ENCODE assay signal across 26 mouse cellular contexts in genomic region chr2:65722219-65722800, GRCm38 (mm10).
DNase-seq lines count a peak whose midpoint lies in the region; ATAC-seq and TF ChIP-seq lines count a peak whose summit lies in the region.
"Had no signal": no experiment of that assay in that cellular context is flagged by ENCODE, and none has a peak within 500 bp of the region (broad histone marks: within the 10 kb centered on the region; RNA-seq: fewer than 3 reads in every experiment).

No protein-coding gene starts in this region.

- WGBS in forebrain, embryonic 10.5 days: 92% methylated on average over 6 of the region's 6 CpGs

- H3K4me3 ChIP-seq in myocyte: no peak overlapping the region
- H3K4me3 ChIP-seq in forebrain, embryonic 10.5 days: no peak overlapping the region
- H3K4me3 ChIP-seq: embryonic facial prominence, embryonic 13.5 days; embryonic facial prominence, embryonic 15.5 days; erythroblast, embryonic 14.5 days; forebrain, embryonic 13.5 days; forebrain, embryonic 15.5 days had no signal

- H3K79me2 ChIP-seq in myocyte (ENCODE audit: control insufficient read depth, insufficient read depth): no peaks in the 10 kb centered on the region

- H3ac ChIP-seq in myocyte (ENCODE audit: control insufficient read depth, insufficient read length): no peak overlapping the region

- no peaks in the 10 kb centered on the region for H3K9me3 ChIP-seq in forebrain, embryonic 10.5 days
- H3K9me3 ChIP-seq: embryonic facial prominence, embryonic 13.5 days; embryonic facial prominence, embryonic 15.5 days; forebrain, embryonic 13.5 days; forebrain, embryonic 15.5 days had no signal

- intact Hi-C loops in left cerebral cortex, postnatal 36 days (cut with DNase I): no loop called here

- no peak for DNase-seq in frontal cortex, postnatal 25 days (ENCODE audit: low spot score in 2 of 2)
- peak; percentile 52 for DNase-seq in NIH3T3 (ENCODE audit: low read depth)
- DNase-seq in layer of hippocampus, postnatal 14 days (ENCODE audit: low spot score in 2 of 2): no peak
- DNase-seq in forebrain, embryonic 10.5 days (ENCODE audit: extremely low spot score, low spot score): no peak
- no peak for DNase-seq in left cerebral cortex, postnatal 36 days (ENCODE audit: low spot score in 2 of 2)
- DNase-seq: adrenal gland, adult 2 months; adrenal gland, postnatal 10 days; adrenal gland, postnatal 25 days; cerebellum, adult 11 months; cerebellum, adult 18-20 months; cerebellum, adult 8-10 months; cerebellum, adult 9-11 months; cerebellum, postnatal 14 days; cerebellum, postnatal 36 days; embryo, embryonic 11 days; forebrain, postnatal 0 days had no signal

- H3K27me3 ChIP-seq in myocyte (ENCODE audit: control insufficient read depth, insufficient read depth, insufficient read length): no peaks in the 10 kb centered on the region
- H3K27me3 ChIP-seq in forebrain, embryonic 10.5 days (ENCODE audit: poor library complexity, severe bottlenecking): no peaks in the 10 kb centered on the region
- H3K27me3 ChIP-seq: CH12.LX; embryonic facial prominence, embryonic 13.5 days; embryonic facial prominence, embryonic 15.5 days; forebrain, embryonic 13.5 days; forebrain, embryonic 15.5 days had no signal

- H3K4me2 ChIP-seq in myocyte (ENCODE audit: low read depth): peak overlapping the region; percentile 2
- H3K4me2 ChIP-seq: embryonic facial prominence, embryonic 13.5 days; embryonic facial prominence, embryonic 15.5 days; forebrain, embryonic 13.5 days; forebrain, embryonic 15.5 days had no signal

- no peaks in the 10 kb centered on the region for H3K36me3 ChIP-seq in myocyte (ENCODE audit: control insufficient read depth, insufficient read depth)
- H3K36me3 ChIP-seq in forebrain, embryonic 10.5 days (replicated peaks): no peaks in the 10 kb centered on the region
- H3K36me3 ChIP-seq: embryonic facial prominence, embryonic 13.5 days; embryonic facial prominence, embryonic 15.5 days; G1E had no signal

- no peak for TF ChIP-seq POLR2A in myocyte (IDR thresholded peaks at IDR 0.05; ENCODE audit: insufficient read length, low read depth)

- no peaks in the 10 kb centered on the region for H3K4me1 ChIP-seq in forebrain, embryonic 10.5 days
- H3K4me1 ChIP-seq: embryonic facial prominence, embryonic 13.5 days; embryonic facial prominence, embryonic 15.5 days; forebrain, embryonic 13.5 days had no signal

- ATAC-seq in frontal cortex, adult (ENCODE audit: low TSS enrichment): peak; percentile 81
- ATAC-seq: CD4-positive, CD25-positive, alpha-beta regulatory T cell, adult 4 months; forebrain, embryonic 13.5 days; forebrain, embryonic 15.5 days; forebrain, postnatal 0 days had no signal

- no peak overlapping the region for H3K27ac ChIP-seq in forebrain, embryonic 10.5 days
- H3K27ac ChIP-seq: embryonic facial prominence, embryonic 13.5 days; embryonic facial prominence, embryonic 15.5 days; forebrain, embryonic 13.5 days; forebrain, embryonic 15.5 days had no signal

TF ChIP-seq in myocyte, 11 proteins besides CTCF, POLR2A, EP300 and RAD21:
- no peak for TF ChIP-seq MYOD1 (IDR thresholded peaks at IDR 0.05; ENCODE audit: control insufficient read depth in 1 of 3, insufficient read length in 2 of 3, low read depth in 2 of 3)
- TF ChIP-seq USF1 (IDR thresholded peaks at IDR 0.05; ENCODE audit: low read depth): no peak
- no peak for TF ChIP-seq TCF3 (IDR thresholded peaks at IDR 0.05; ENCODE audit: insufficient read length, low read depth)
- TF ChIP-seq POLR2AphosphoS2 (IDR thresholded peaks at IDR 0.05; ENCODE audit: insufficient read length, low read depth): no peak
- no peak for TF ChIP-seq REST (IDR thresholded peaks at IDR 0.05; ENCODE audit: insufficient read depth, insufficient read length)
- TF ChIP-seq CEBPB (IDR thresholded peaks at IDR 0.05; ENCODE audit: insufficient read depth, poor library complexity, severe bottlenecking): no peak
